Mouse (Mus musculus): Measurements from ENCODE around the gene Zfp991.
"Not testable (repeated sequence)": the region's sequence is repeated elsewhere in the genome, so short reads cannot be mapped to it uniquely, and the experiment has no call there.

- TF ChIP-seq CTCF, POLR2A (IDR thresholded peaks at IDR 0.05; ENCODE audit: insufficient read depth, low read depth, low read length): not testable (repeated sequence)
Observed at GRCm38 (mm10) chr4:147199055-147199750, 67.4 kb downstream of the Zfp991 start.

All from olfactory bulb, adult 2 months (tissue).